ENCODE assay signal across 7 mouse cellular contexts in genomic region chr10:67226109-67226508, GRCm38 (mm10). TPM values are rescaled to one million over a fixed set of nuclear protein-coding genes. Genes with fewer than 3 reads are reported as not detected.
DNase-seq lines count a peak whose midpoint lies in the region; TF ChIP-seq lines count a peak whose summit lies in the region.

No protein-coding gene starts in this region.

- TF ChIP-seq EP300 in heart, adult 2 months (IDR thresholded peaks at IDR 0.05; ENCODE audit: insufficient read depth, low read depth, low read length) = 0 out of 2 replicates have a peak, but pooled peaks have one; percentile 12

- H3K79me2 ChIP-seq in heart, adult 2 months (replicated peaks; ENCODE audit: control insufficient read depth, insufficient read depth, low read length) = peaks cover 3% of the 10 kb centered on the region

- DNase-seq in ovary, postnatal 36 days (ENCODE audit: low spot score) = peak; percentile 17
- DNase-seq in ovary, adult 18-20 months (ENCODE audit: low spot score) = no peak
- DNase-seq in cerebellum, adult 9-10 months = peak; percentile 59
- peak; percentile 67 to 81 for DNase-seq in heart, adult 2 months
- DNase-seq in layer of hippocampus, adult 11-12 months (ENCODE audit: low spot score) = peak; percentile 59
- peak; percentile 47 for DNase-seq in lung, postnatal 10 days
- DNase-seq in testis, postnatal 10 days (ENCODE audit: low spot score) = peak; percentile 50

- no peak overlapping the region for H3K4me3 ChIP-seq in heart, adult 2 months

- 7% methylated on average over 7 of the region's 7 CpGs for WGBS in heart, adult 2 months

- no peak for TF ChIP-seq POLR2A in heart, adult 2 months (IDR thresholded peaks at IDR 0.05; ENCODE audit: insufficient read depth, low read depth, low read length)

- no peak overlapping the region for H3K9ac ChIP-seq in heart, adult 2 months (ENCODE audit: low read depth, low read length)

- TF ChIP-seq CTCF in heart, adult 2 months (IDR thresholded peaks at IDR 0.05) = no peak

- peak overlapping the region; percentile 62 for H3K27ac ChIP-seq in heart, adult 2 months

- intact Hi-C loops in heart, adult 2 months (cut with DNase I) = loop anchor here (5.0 kb wide), 1 partner anchor 39 kb away; no protein-coding TSS in a partner anchor

- peaks cover 33% of the 10 kb centered on the region for H3K36me3 ChIP-seq in heart, adult 2 months (ENCODE audit: control insufficient read depth, insufficient read depth, low read length)

- H3K27me3 ChIP-seq in heart, adult 2 months (ENCODE audit: control insufficient read depth, insufficient read depth, low read length) = no peaks in the 10 kb centered on the region

- H3K4me1 ChIP-seq in heart, adult 2 months (ENCODE audit: control insufficient read depth, insufficient read depth, low read length) = peaks cover 12% of the 10 kb centered on the region

RNA-seq across cellular contexts. Expression of gene Nrbf2, which starts 59.0 kb away (rescaled TPM):
- total RNA-seq in heart, adult 2 months (2021) = 1 to 10 TPM; 5.4 to 8.7 TPM
- 3.7 and 6.1 TPM in 2 replicates for polyA plus RNA-seq in heart, adult 2 months (2012; rRNA removed)
